Mouse (Mus musculus) layer of hippocampus, adult 2 months (tissue): ENCODE results near the gene Slc44a2. TPM values are rescaled to one million over a fixed set of nuclear protein-coding genes. Genes with fewer than 3 reads are reported as not detected.
"Not testable (repeated sequence)": the region's sequence is repeated elsewhere in the genome, so short reads cannot be mapped to it uniquely, and the experiment has no call there.

Experiments used
- DNase-seq, 2 experiments: peaks; one replicate each; pipeline ENCODE4 v3.0.0; 2022; ENCODE audit warnings: low spot score in 2 of 2
- H3K27ac ChIP-seq: fragments of 200-600 bp; 2 replicates; pipeline ENCODE4 v1.8.1; 2022
- H3K4me3 ChIP-seq: fragments of 200-600 bp; 2 replicates; pipeline ENCODE4 v1.8.1; 2022; ENCODE audit warnings: mild to moderate bottlenecking
- CTCF ChIP-seq: fragments of 200-600 bp; conservative IDR thresholded peaks from 2 replicates; pipeline ENCODE4 v1.8.1; 2022; ENCODE audit warnings: antibody characterized with exemption, mild to moderate bottlenecking, moderate library complexity
- total RNA-seq, 2 experiments: library from RNA; stranded (reverse); gene quantifications; 2 replicates each; pipeline ENCODE4 v1.2.3; 2021

The Slc44a2 gene
- total RNA-seq, 2 experiments from 2014 or later: 50.7 to 52.6 TPM

DNA sequence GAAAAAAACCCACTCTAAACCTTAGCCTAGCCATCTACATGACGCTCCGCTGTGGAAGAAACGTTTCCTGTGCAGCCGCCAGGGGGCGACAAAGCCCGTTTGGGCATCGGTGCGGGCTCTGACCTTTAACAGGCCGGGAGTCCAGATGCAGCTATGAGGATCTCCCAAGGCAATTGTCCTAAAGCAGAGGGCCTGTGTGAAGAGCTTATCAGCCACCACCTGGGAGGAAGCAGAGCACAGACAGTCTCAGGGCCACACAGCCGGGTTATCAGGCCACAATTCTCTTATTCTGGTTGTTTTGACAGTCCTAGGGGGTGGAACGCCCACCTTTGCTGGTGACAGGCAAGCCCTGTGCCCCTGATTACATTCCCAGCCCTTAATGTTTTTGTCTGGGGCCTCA lies 7.1 kb upstream of the Slc44a2 start:
- TF ChIP-seq CTCF: peak; percentile 92
- DNase-seq: peak; percentile 72 to 86
- Histone ChIP-seq H3K4me3 (no peak overlapping the region), H3K27ac (no peak overlapping the region)

- no peak for TF ChIP-seq CTCF
- Histone ChIP-seq H3K27ac (no peak overlapping the region), H3K4me3 (no peak overlapping the region)
- no peak for DNase-seq
Observed at GRCm38 (mm10) chr9:21314367-21315140, 5.9 kb upstream of the Slc44a2 start.

DNA sequence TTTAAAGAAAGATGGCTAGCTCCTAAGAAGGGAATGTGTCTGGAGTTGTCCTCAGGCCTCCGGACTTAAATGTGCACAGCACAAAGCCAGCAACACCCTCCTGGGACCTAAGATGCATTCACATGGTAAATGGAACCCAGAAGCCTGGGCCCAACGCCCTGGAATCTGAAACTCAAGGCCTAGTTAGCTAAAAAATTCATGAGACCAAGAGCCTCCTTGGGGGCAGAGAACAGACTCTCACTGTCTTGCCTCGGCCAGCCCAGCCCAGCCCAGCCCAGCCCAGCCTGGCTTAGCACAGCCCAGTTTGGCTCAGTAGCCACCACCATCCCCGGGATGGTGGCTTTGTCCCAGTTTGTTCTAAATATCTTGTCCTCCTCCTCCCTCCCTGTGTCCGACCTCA lies 5.1 kb upstream of the Slc44a2 start:
- no peak for DNase-seq
- Histone ChIP-seq H3K4me3 (no peak overlapping the region), H3K27ac (no peak overlapping the region)
- TF ChIP-seq CTCF: no peak

- no peak for TF ChIP-seq CTCF
- no peak overlapping the region for H3K27ac ChIP-seq
- H3K4me3 ChIP-seq: no peak overlapping the region
- no peak for DNase-seq
Observed at GRCm38 (mm10) chr9:21316696-21317095, 3.8 kb upstream of the Slc44a2 start.

DNA sequence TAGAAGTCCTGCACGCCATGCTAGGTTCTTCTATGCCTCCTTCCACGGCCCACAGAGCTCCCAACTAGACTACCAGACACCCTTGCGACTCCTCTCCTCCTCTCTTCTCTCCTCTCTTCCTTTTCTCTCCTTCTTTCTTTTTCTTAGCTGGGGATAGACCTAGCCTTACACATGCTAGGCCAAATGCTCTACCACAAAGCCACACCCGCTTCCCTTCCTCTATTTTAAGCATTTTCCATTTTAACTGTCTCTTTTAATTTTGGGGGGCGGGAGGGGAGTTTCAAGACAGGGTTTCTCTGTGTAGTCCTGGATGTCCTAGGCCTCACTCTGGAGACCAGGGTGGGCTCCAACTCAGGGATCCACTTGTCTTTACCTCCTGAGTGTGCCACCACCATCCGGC lies 1.7 kb upstream of the Slc44a2 start:
- Histone ChIP-seq H3K4me3 (no peak overlapping the region), H3K27ac (no peak overlapping the region)
- DNase-seq: no peak
- TF ChIP-seq CTCF: no peak

DNA sequence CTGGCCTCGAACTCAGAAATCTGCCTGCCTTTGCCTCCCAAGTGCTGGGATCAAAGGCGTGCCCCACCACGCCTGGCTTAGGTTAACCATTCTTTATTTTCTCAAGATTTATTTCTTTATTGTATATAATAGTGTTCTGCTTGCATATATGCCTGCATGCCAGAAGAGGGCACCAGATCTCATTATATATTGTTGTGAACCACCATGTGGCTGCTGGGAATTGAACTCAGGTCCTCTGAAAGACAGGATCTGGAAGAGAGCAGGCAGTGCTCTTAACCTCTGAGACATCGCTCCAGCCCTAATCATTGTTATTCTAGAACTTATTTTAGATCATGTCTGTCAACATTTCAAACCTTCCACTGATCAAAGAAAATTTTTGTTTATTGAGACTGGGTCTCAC lies 995 bp upstream of the Slc44a2 start:
- peak; percentile 50 for TF ChIP-seq CTCF
- DNase-seq: no peak
- H3K27ac ChIP-seq: no peak overlapping the region

GRCm38 (mm10) chr9:21320280-21320618 lies 249 bp upstream of the Slc44a2 start:
- DNase-seq: no peak
- Histone ChIP-seq H3K4me3 (peak overlapping the region; percentile 98), H3K27ac (peak overlapping the region; percentile 90; the same call in 1 of the 2 replicates)
- peak; percentile 33; the same call in 1 of the 2 replicates for TF ChIP-seq CTCF

More for the DNA sequence above, 995 bp upstream of the Slc44a2 start:
- no peak overlapping the region for H3K4me3 ChIP-seq

GRCm38 (mm10) chr9:21321513-21321835 lies 976 bp downstream of the Slc44a2 start:
- peak overlapping the region; percentile 98 for H3K4me3 ChIP-seq
- peak in 1 of 2 experiments; percentile 16 for DNase-seq
- H3K27ac ChIP-seq: peak overlapping the region; percentile 90
- no peak for TF ChIP-seq CTCF

DNA sequence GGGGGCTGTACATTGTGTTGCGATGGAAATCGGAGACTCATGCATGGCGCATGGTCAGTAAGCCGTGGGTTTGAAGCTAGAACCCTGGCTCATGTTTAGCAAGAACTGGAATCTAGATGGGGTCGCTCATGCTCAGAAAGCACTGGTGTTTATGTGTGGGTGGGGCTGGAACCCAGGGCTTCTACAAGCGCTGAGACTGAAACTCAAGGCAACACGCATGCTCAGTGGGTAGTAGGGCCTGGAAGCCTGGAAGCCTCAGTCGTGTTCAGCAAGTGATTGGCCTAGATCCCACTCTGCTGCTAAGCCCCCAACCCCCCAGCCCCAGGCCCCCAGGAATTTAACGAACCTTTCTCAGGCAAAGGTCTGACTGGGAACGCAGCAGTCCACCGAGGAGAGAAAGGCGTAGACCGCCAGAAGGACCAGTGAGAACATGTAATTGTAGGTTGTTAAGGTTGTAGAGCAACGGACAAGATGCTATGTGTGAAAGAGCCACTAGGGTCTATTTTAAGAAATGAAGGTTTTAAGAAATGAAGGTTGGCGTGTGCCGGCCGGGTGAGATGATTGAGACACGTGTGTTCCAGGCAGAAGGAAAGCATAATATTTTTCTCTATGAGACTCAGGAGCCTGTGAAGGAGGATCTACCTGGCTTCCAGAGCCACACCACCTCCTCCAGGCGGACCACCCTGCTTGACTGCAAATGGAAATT lies 1.9 kb downstream of the Slc44a2 start:
- DNase-seq: peak in 1 of 2 experiments; percentile 14
- peak overlapping the region; percentile 90 for H3K27ac ChIP-seq
- peak; percentile 33; the same call in 1 of the 2 replicates for TF ChIP-seq CTCF
- H3K4me3 ChIP-seq: peak overlapping the region; percentile 98

- Histone ChIP-seq H3K4me3 (peak overlapping the region; percentile 98), H3K27ac (peak overlapping the region; percentile 90)
- DNase-seq: not testable (repeated sequence)
Observed at GRCm38 (mm10) chr9:21322917-21323297, 2.4 kb downstream of the Slc44a2 start.

DNA sequence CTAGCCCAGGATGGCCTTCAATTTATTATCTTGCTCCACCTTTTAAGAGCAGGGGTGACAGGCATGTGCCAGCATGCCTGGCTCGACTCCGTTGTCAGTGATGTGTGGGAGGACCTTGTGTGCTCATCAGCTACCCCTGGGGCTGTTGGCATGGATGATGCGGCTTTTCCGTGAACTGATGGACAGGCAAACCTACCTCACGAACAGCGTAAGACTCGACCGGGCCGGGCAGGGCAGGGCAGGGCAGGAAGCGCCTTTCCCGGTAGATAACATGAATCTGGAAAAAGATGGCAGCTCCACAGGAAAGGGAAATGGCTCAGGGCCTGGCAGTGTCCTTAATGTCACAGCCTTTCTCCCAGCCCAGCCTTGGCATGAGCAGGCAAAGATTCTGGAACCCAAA lies 3.8 kb downstream of the Slc44a2 start:
- Histone ChIP-seq H3K4me3 (no peak overlapping the region), H3K27ac (no peak overlapping the region)
- no peak for DNase-seq
- no peak for TF ChIP-seq CTCF

DNA sequence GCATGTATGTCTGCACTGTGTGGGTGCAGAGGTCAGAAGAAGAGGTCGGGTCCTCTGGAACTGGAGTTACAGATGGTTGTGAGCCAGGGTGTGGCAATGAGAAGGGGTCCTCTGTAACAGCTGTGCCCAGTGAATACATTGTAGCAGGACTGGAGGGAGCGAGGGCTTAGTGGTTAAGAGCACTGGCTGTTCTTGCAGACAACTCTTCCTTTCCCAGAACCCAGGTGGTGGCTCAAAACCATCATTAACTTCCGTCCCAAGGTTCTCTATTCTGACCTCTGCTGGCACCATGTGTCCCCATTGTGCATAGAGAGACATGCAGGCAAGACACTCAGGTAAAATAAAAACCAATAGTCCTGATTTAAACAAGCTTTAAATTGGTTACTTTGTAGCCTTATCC lies 7.1 kb downstream of the Slc44a2 start:
- no peak overlapping the region for H3K27ac ChIP-seq
- no peak for TF ChIP-seq CTCF
- no peak overlapping the region for H3K4me3 ChIP-seq
- DNase-seq: no peak

GRCm38 (mm10) chr9:21328041-21328440 lies 7.5 kb downstream of the Slc44a2 start:
- Histone ChIP-seq H3K4me3 (no peak overlapping the region), H3K27ac (no peak overlapping the region)
- DNase-seq: no peak
- TF ChIP-seq CTCF: no peak

DNA sequence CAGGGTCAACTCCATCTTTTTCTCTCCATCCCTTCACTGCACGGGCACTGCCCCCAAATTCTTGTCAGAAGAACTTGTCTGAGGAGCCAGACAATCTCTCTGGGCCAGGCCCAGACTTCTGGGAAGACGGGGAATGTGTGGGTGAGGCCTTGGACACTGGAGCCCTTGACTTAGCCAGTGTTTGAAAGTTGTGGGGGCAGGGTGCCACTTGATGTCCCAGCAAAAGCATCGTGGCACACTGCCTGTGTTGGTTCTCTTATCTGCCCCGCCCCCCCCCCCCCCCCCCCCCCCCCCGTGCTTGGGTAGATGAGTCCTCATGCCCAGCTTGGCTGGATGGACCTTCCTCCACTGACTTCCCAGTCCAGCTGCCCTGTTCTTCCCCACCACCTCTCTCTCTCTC lies 8.5 kb downstream of the Slc44a2 start:
- no peak for DNase-seq
- no peak overlapping the region for H3K4me3 ChIP-seq
- TF ChIP-seq CTCF: no peak
- no peak overlapping the region for H3K27ac ChIP-seq
